Mouse (Mus musculus): ENCODE measurements around the gene Olfr1445. TPM values are rescaled to one million over a fixed set of nuclear protein-coding genes. Genes with fewer than 3 reads are reported as not detected.

Gene Olfr1445
- total and polyA plus RNA-seq, 3 experiments = not detected

DNA sequence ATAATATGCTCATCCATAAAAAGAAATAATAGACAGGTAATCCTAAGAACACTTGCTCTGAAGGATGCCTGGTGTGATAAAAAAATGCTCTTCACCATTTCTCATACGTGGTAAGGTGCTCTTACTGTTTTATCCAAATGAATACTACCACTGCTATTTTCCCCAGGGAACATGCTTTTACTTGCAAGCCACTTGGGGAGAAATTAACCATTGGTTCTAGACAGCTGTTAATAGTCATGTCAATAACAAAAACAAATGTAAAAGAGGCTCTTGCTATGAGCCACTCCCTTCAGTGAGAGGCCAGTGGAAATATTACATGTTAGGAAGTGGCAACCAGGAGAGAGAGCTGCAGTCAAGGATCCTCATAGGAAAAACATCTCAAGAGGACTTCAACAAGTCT lies 40.7 kb downstream of the Olfr1445 start, which contains the start of gene Olfr1448:
Gene Olfr1448 (minus strand): TSS at position 101 of the 400 bp plus-strand sequence.
- dilution Hi-C loops (cut with MboI; ENCODE audit: extremely low pct_ligation_motif_present, extremely low pct_unique_long_range_greater_than_20kb, low sequenced_read_pairs) = no loop called here
- no peak for TF ChIP-seq USF2 (conservative IDR thresholded peaks at IDR 0.05; ENCODE audit: low read depth, low read length)
- no peak for TF ChIP-seq TCF12 (IDR thresholded peaks at IDR 0.05; ENCODE audit: low read depth, low read length)
- TF ChIP-seq ZMIZ1 (IDR thresholded peaks at IDR 0.05; ENCODE audit: low read depth, low read length) = no peak
- TF ChIP-seq HCFC1 (IDR thresholded peaks at IDR 0.05; ENCODE audit: low read depth, low read length) = no peak
- TF ChIP-seq POLR2AphosphoS2 (IDR thresholded peaks at IDR 0.05; ENCODE audit: low read depth, low read length) = no peak
- no peak for TF ChIP-seq RCOR1 (conservative IDR thresholded peaks at IDR 0.05; ENCODE audit: low read depth, low read length)
- no peak for TF ChIP-seq MAZ (IDR thresholded peaks at IDR 0.05; ENCODE audit: low read depth, low read length)
- no peak for TF ChIP-seq SMC3 (IDR thresholded peaks at IDR 0.05; ENCODE audit: low read depth, low read length)
- no peak for TF ChIP-seq MEF2A (IDR thresholded peaks at IDR 0.05; ENCODE audit: borderline replicate concordance, low read depth, low read length)
- no peak for TF ChIP-seq CHD2 (IDR thresholded peaks at IDR 0.05; ENCODE audit: low read length)
- TF ChIP-seq EP300 (IDR thresholded peaks at IDR 0.05; ENCODE audit: low read length) = no peak
- no peak for TF ChIP-seq BHLHE40 (IDR thresholded peaks at IDR 0.05; ENCODE audit: low read depth, low read length)
- TF ChIP-seq RAD21 (IDR thresholded peaks at IDR 0.05; ENCODE audit: low read depth, low read length) = no peak
- TF ChIP-seq IRF4 (IDR thresholded peaks at IDR 0.05; ENCODE audit: low read depth, low read length) = no peak
- TF ChIP-seq MXI1 (IDR thresholded peaks at IDR 0.05; ENCODE audit: low read depth, low read length) = no peak
- no peak for TF ChIP-seq GABPA (IDR thresholded peaks at IDR 0.05; ENCODE audit: insufficient replicate concordance, low read depth, low read length)
- Histone ChIP-seq H3K27ac (ENCODE audit: insufficient read depth, low read depth) (no peak within 1 kb of the TSS), H3K9me3 (replicated peaks; ENCODE audit: low read length) (no peaks in the 10 kb centered on the region), H3K9ac (ENCODE audit: insufficient read depth, low read depth) (no peak within 1 kb of the TSS), H3K4me3 (replicated peaks in 1 of 3; ENCODE audit: low read depth in 2 of 3, low read length in 2 of 3, poor library complexity in 1 of 3) (no peak within 1 kb of the TSS), H3K4me2 (ENCODE audit: insufficient read depth, low read depth, poor library complexity, severe bottlenecking) (no peak within 1 kb of the TSS), H3K36me3 (replicated peaks in 1 of 2; ENCODE audit: control insufficient read depth in 1 of 2, insufficient read depth in 1 of 2, low read length in 1 of 2) (no peaks in the 10 kb centered on the region), H3K4me1 (ENCODE audit: control insufficient read depth in 1 of 2, insufficient read depth in 2 of 2) (no peaks in the 10 kb centered on the region), H3K27me3 (replicated peaks) (no peaks in the 10 kb centered on the region), H3K79me2 (replicated peaks; ENCODE audit: control insufficient read depth, extremely low read depth, insufficient read depth, poor library complexity, severe bottlenecking) (no peaks in the 10 kb centered on the region)
- in situ Hi-C loops (cut with MboI; ENCODE audit: low pct_ligation_motif_present, low pct_unique_long_range_greater_than_20kb, low sequenced_read_pairs) = no loop called here
- DNase-seq (ENCODE audit: extremely low read depth) = no peak

DNA sequence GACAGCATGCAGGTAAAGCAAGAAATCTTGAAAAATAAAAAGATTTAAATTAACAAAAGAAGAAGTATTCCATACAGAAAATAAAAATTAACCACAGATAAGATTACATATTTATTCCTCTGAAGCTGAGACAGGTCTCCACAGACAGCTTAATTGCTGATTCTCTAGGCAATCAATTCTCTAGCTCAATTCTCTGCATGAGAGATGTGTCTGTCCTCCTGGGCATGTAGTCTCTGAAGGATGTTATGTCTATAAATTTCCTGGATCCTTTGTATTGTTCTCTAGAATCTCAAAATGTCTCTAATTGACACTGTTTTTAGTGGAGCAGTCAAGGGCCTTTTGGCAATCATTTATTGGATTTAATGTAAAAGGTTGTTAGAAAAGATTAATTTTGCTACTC lies 46.9 kb downstream of the Olfr1445 start, which contains the start of gene Olfr1449:
Gene Olfr1449 (plus strand): TSS at position 301 of the 400 bp plus-strand sequence.
- Histone ChIP-seq H3K4me1 (ENCODE audit: control insufficient read depth in 1 of 2, insufficient read depth in 2 of 2) (no peaks in the 10 kb centered on the region), H3K79me2 (replicated peaks; ENCODE audit: control insufficient read depth, extremely low read depth, insufficient read depth, poor library complexity, severe bottlenecking) (no peaks in the 10 kb centered on the region), H3K4me2 (ENCODE audit: insufficient read depth, low read depth, poor library complexity, severe bottlenecking) (no peak within 1 kb of the TSS), H3K36me3 (replicated peaks in 1 of 2; ENCODE audit: control insufficient read depth in 1 of 2, insufficient read depth in 1 of 2, low read length in 1 of 2) (no peaks in the 10 kb centered on the region), H3K4me3 (replicated peaks in 1 of 3; ENCODE audit: low read depth in 2 of 3, low read length in 2 of 3, poor library complexity in 1 of 3) (no peak within 1 kb of the TSS), H3K9ac (ENCODE audit: insufficient read depth, low read depth) (no peak within 1 kb of the TSS), H3K27me3 (replicated peaks) (no peaks in the 10 kb centered on the region), H3K9me3 (replicated peaks; ENCODE audit: low read length) (no peaks in the 10 kb centered on the region), H3K27ac (ENCODE audit: insufficient read depth, low read depth) (no peak within 1 kb of the TSS)
- TF ChIP-seq JUN (IDR thresholded peaks at IDR 0.05; ENCODE audit: insufficient read depth, low read depth, low read length) (no peak), JUND (conservative IDR thresholded peaks at IDR 0.05; ENCODE audit: low read depth, low read length) (no peak), POLR2AphosphoS2 (IDR thresholded peaks at IDR 0.05; ENCODE audit: low read depth, low read length) (no peak), NRF1 (IDR thresholded peaks at IDR 0.05; ENCODE audit: low read depth, low read length) (no peak), MEF2A (IDR thresholded peaks at IDR 0.05; ENCODE audit: borderline replicate concordance, low read depth, low read length) (no peak), CHD2 (IDR thresholded peaks at IDR 0.05; ENCODE audit: low read length) (no peak), E2F4 (IDR thresholded peaks at IDR 0.05; ENCODE audit: insufficient replicate concordance, low read depth, low read length) (no peak), CHD1 (IDR thresholded peaks at IDR 0.05; ENCODE audit: low read depth, low read length) (no peak), TBP (conservative IDR thresholded peaks at IDR 0.05; ENCODE audit: low read depth, low read length) (no peak), PAX5 (IDR thresholded peaks at IDR 0.05; ENCODE audit: low read length) (no peak), TCF12 (IDR thresholded peaks at IDR 0.05; ENCODE audit: low read depth, low read length) (no peak), GABPA (IDR thresholded peaks at IDR 0.05; ENCODE audit: insufficient replicate concordance, low read depth, low read length) (no peak), SMC3 (IDR thresholded peaks at IDR 0.05; ENCODE audit: low read depth, low read length) (no peak), ZMIZ1 (IDR thresholded peaks at IDR 0.05; ENCODE audit: low read depth, low read length) (no peak)
- DNase-seq (ENCODE audit: extremely low read depth) = no peak
- dilution Hi-C loops (cut with MboI; ENCODE audit: extremely low pct_ligation_motif_present, extremely low pct_unique_long_range_greater_than_20kb, low sequenced_read_pairs) (no loop called here), in situ Hi-C loops (cut with MboI; ENCODE audit: low pct_ligation_motif_present, low pct_unique_long_range_greater_than_20kb, low sequenced_read_pairs) (no loop called here)

Measured in CH12.LX (cell line).